Mouse (Mus musculus) heart, embryonic 11.5 days (tissue): ENCODE measurements around the gene Mcm10. TPM values are rescaled to one million over a fixed set of nuclear protein-coding genes. Genes with fewer than 3 reads are reported as not detected.

Experiments
- ATAC-seq: fragments of 200-750 bp; cut with Nextera tagmentation; replicated peaks from 2 replicates; pipeline ENCODE4 v1.8.0; 2017; ENCODE audit warnings: moderate library complexity; ENCODE audit not compliant: insufficient number of reproducible peaks, low FRiP score, low TSS enrichment
- H3K27ac ChIP-seq: fragments of 300-500 bp; sonication (generic); 2 replicates; pipeline ENCODE4 v1.5.1; 2014; ENCODE audit warnings: mild to moderate bottlenecking, low read depth, low read length
- H3K27me3 ChIP-seq: fragments of 300-500 bp; sonication (generic); 2 replicates; pipeline ENCODE4 v1.6.1; 2014; ENCODE audit warnings: mild to moderate bottlenecking, low read length, mixed read lengths; ENCODE audit not compliant: control insufficient read depth, insufficient read depth
- H3K36me3 ChIP-seq: fragments of 300-500 bp; sonication (generic); 2 replicates; pipeline ENCODE4 v1.6.1; 2014; ENCODE audit warnings: mild to moderate bottlenecking, low read length, moderate library complexity, mixed read lengths; ENCODE audit not compliant: control insufficient read depth, insufficient read depth
- H3K4me1 ChIP-seq: fragments of 300-500 bp; sonication (generic); 2 replicates; pipeline ENCODE4 v1.6.1; 2014; ENCODE audit warnings: low read length; ENCODE audit not compliant: control insufficient read depth, insufficient read depth
- H3K4me2 ChIP-seq: fragments of 300-500 bp; sonication (generic); 2 replicates; pipeline ENCODE4 v1.6.1; 2014; ENCODE audit warnings: mild to moderate bottlenecking, moderate library complexity
- H3K4me3 ChIP-seq: fragments of 300-500 bp; sonication (generic); 2 replicates; pipeline ENCODE4 v1.5.1; 2014; ENCODE audit warnings: low read depth, low read length
- H3K9ac ChIP-seq: fragments of 300-500 bp; sonication (generic); 2 replicates; pipeline ENCODE4 v1.6.1; 2014; ENCODE audit warnings: mild to moderate bottlenecking, low read depth, low read length, moderate library complexity
- H3K9me3 ChIP-seq: fragments of 300-500 bp; sonication (generic); replicated peaks from 2 replicates; pipeline ENCODE4 v1.6.1; 2016; ENCODE audit warnings: low read length; ENCODE audit not compliant: control insufficient read depth
- WGBS: fragments of 180-500 bp; shearing (Covaris S2); extraction: QIAGEN DNeasy Blood & Tissue Kit; methylation state at CpG from one replicate; pipeline ENCODE4 v1.1.7; 2014; ENCODE audit not compliant: insufficient replicate concordance; 5-methylcytosine and 5-hydroxymethylcytosine counted together
- polyA plus RNA-seq: library from polyadenylated mRNA; unstranded; fragments of >200 nt; fragmentation: Nextera tagmentation; extraction: Ambion mirVana; gene quantifications from 2 replicates; pipeline ENCODE4 v1.2.1, GENCODE M21; 2014

Mcm10 gene
- polyA plus RNA-seq, 1 experiment from 2014 or later, result 21.4 TPM

DNA sequence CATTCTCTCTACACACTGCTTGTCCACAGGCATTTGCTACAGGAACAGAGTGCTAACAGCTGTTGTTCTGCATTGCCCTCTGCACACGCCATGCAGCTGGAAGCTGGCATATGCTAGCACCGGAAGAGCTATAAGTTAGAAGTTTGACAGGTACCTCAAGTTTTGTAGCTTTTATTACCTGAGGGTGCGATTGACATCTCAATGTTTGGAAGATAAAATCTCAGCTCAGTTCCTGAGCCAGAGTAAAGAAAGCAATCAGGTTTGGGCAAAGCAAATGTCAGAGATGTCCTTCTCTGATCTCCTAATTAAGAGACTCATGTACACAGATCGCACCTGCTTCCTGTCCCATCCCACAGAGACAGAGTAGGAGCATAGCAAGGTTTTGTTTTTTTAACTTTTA is 25.8 kb downstream of the Mcm10 start:
- Histone ChIP-seq H3K27me3 (no peaks in the 10 kb centered on the region), H3K36me3 (peaks cover 6% of the 10 kb centered on the region; the same call in 1 of the 2 replicates), H3K9me3 (no peaks in the 10 kb centered on the region), H3K4me2 (no peak overlapping the region), H3K27ac (no peak overlapping the region), H3K4me3 (no peak overlapping the region), H3K9ac (no peak overlapping the region), H3K4me1 (no peaks in the 10 kb centered on the region)
- 88% methylated on average over 4 of the region's 4 CpGs for WGBS
- no peak for ATAC-seq

DNA sequence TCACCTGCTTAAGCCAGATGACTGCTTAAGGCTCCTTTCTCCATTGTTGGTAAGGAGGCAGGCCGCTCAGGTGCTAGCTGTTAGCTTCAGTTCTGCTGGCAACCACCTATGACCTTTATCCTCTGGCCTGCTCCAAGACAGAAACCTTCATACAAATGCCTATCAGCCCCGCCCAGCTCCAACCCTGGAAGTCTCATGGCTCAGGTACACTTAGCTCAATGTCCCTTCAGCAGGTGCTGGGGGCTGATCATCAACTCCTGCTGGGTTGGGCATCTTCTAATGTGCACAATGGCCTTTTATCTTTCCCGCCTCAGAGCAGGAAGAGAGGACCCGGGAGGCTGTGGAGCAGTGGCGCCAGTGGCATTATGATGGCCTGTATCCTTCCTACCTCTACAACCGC is 27.6 kb downstream of the Mcm10 start:
- Histone ChIP-seq H3K4me3 (no peak overlapping the region), H3K4me2 (no peak overlapping the region), H3K9me3 (no peaks in the 10 kb centered on the region), H3K27me3 (no peaks in the 10 kb centered on the region), H3K27ac (no peak overlapping the region), H3K9ac (no peak overlapping the region), H3K4me1 (no peaks in the 10 kb centered on the region), H3K36me3 (no peaks in the 10 kb centered on the region)
- ATAC-seq, result no peak
- WGBS, result 69% methylated on average over 6 of the region's 6 CpGs

DNA sequence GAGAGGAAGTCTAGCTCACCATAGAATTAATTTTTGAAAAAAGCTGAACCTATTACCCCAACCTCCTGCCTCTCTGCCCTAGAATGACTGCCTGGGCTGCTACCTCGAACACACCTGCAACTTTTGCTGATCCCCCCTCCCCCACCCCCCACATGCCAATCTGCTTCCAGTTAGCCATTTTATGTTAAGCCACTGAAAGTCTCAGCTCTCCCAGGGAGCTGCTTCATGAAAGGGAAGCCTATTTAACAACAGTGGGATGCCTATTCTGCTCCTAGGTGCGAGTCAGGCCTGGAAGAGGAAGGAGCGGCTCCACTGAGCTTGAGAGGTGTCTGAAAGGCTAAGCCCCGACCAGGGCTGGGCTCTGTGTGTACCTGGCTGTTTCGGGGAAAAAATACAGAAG is 28.6 kb downstream of the Mcm10 start:
- Histone ChIP-seq H3K4me3 (no peak overlapping the region), H3K27ac (no peak overlapping the region), H3K9me3 (no peaks in the 10 kb centered on the region), H3K36me3 (no peaks in the 10 kb centered on the region), H3K27me3 (no peaks in the 10 kb centered on the region), H3K9ac (no peak overlapping the region), H3K4me2 (no peak overlapping the region), H3K4me1 (no peaks in the 10 kb centered on the region)
- WGBS, result 23% methylated on average over 5 of the region's 5 CpGs
- no peak for ATAC-seq

DNA sequence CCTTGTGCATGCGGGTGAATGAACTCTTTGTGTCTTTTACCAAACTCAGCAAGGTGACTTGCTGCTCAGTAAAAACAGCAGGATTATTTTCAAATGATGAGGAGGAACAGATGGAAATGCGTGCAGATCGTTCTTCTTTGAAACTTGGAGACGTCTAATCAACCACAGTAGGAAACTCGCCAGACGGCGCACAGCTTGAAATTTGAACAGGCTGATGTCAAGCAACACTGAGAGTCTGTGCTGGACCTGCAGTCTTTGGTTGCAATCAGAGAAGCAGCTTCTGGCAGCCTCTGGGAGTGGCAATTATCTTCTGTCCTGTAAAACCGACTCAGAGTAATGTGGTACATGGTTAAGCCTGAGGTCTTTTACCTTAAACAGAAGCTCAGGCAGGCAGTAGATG is 34.5 kb downstream of the Mcm10 start:
- Histone ChIP-seq H3K27me3 (no peaks in the 10 kb centered on the region), H3K4me3 (no peak overlapping the region), H3K4me2 (no peak overlapping the region), H3K36me3 (no peaks in the 10 kb centered on the region), H3K27ac (no peak overlapping the region), H3K9me3 (no peaks in the 10 kb centered on the region), H3K4me1 (peaks cover 3% of the 10 kb centered on the region; the same call in 1 of the 2 replicates), H3K9ac (no peak overlapping the region)
- 26% methylated on average over 8 of the region's 8 CpGs for WGBS
- no peak for ATAC-seq

DNA sequence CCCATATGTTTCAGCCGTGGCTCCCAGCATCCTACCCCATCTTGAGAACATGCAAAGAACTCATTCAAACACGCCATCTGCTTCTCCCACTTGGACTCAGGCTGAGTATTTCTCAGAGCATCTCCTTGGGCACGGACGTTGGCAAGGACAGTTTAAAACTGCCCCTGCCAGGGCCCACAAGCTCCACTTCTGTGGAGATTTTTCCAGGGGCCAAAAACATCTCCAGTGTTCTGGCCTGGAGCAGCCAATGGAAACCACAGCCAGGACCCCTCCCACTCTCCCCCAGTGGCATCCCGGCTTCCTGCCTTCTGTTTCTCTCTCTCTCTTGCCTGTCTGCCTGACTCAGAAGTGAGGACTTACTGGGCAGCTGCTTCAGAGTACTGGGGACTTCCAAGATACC is 36.8 kb downstream of the Mcm10 start, which contains the start of gene Ucma:
TSS of gene Ucma (plus strand) at position 316 of the 400 bp plus-strand sequence.
- H3K27ac ChIP-seq, result no peak within 1 kb of the TSS
- H3K4me1 ChIP-seq, result peaks cover 3% of the 10 kb centered on the region; the same call in 1 of the 2 replicates
- WGBS, result 72% methylated on average over 5 of the region's 5 CpGs
- no peaks in the 10 kb centered on the region for H3K27me3 ChIP-seq
- no peak within 1 kb of the TSS for H3K4me2 ChIP-seq
- no peak within 1 kb of the TSS for H3K9ac ChIP-seq
- H3K9me3 ChIP-seq, result no peaks in the 10 kb centered on the region
- H3K36me3 ChIP-seq, result no peaks in the 10 kb centered on the region
- no peak for ATAC-seq
- H3K4me3 ChIP-seq, result no peak within 1 kb of the TSS

DNA sequence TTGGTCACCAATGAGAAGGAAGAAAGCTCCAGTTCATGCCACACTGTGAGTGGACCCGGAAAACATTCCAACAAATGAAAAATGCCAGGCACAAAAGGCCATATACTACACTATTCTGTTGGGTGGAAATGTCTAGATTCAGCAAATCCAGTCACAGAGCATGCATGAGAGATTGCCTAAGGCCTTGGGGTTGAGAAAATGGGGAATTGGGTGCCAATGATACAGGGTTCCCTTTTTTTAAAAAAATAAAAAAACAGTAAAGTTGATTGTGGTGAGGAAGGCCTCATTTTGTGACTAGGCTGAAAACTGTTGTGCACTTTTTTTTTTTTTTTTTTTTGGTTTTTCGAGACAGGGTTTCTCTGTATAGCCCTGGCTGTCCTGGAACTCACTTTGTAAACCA is 43.5 kb downstream of the Mcm10 start:
- no peak for ATAC-seq
- WGBS, result 83% methylated on average over 1 of the region's 2 CpGs
- Histone ChIP-seq H3K4me1 (no peaks in the 10 kb centered on the region), H3K4me2 (no peak overlapping the region), H3K27ac (no peak overlapping the region), H3K9ac (no peak overlapping the region), H3K9me3 (no peaks in the 10 kb centered on the region), H3K4me3 (no peak overlapping the region), H3K36me3 (no peaks in the 10 kb centered on the region), H3K27me3 (no peaks in the 10 kb centered on the region)

DNA sequence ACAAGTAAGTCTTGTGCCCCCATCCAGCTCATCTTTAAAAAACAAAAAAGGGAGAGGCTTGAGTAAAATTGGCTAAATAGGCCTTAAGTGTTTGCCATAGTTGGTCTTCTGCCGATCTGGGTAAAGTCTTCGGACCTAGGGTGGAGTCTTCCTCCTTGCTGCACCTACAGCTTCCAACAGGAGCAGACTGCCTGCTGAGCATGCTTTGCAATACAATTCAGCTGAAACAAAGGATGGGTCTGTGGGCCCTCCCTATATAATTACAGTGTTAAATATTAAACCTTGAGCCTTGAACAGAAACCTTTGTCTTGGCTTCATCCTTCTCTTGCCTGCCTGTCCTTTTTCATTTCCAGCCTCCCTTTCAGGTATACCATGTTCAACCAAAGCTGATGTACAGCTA is 44.8 kb downstream of the Mcm10 start:
- Histone ChIP-seq H3K4me1 (no peaks in the 10 kb centered on the region), H3K4me3 (no peak overlapping the region), H3K9ac (no peak overlapping the region), H3K27ac (no peak overlapping the region), H3K27me3 (no peaks in the 10 kb centered on the region), H3K4me2 (no peak overlapping the region), H3K36me3 (no peaks in the 10 kb centered on the region), H3K9me3 (no peaks in the 10 kb centered on the region)
- WGBS, result 89% methylated on average over 2 of the region's 2 CpGs
- no peak for ATAC-seq

DNA sequence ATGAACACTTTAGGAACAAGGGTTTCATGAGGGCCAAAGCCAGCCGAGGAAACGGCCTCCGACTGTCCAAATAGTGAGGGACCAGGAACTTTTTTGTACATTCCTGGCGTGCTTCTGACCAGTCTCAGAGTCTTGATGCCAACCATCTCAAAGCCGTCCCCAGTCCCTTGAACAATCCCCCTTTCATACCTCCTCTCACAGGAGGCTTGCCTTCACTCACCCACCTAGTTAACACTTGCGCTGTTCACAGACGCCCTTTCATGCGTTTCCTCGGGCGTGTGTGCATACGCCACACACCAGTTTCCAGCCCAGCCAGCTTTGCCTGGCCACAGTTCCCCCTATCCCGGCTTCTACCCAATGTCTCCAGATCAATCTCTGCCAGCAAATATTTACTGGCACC is 54.6 kb downstream of the Mcm10 start:
- no peak overlapping the region for H3K4me3 ChIP-seq
- no peak overlapping the region for H3K9ac ChIP-seq
- no peaks in the 10 kb centered on the region for H3K4me1 ChIP-seq
- no peaks in the 10 kb centered on the region for H3K9me3 ChIP-seq
- 86% methylated on average over 12 of the region's 12 CpGs for WGBS
- ATAC-seq, result no peak
- H3K27me3 ChIP-seq, result no peaks in the 10 kb centered on the region
- no peaks in the 10 kb centered on the region for H3K36me3 ChIP-seq
- no peak overlapping the region for H3K4me2 ChIP-seq
- no peak overlapping the region for H3K27ac ChIP-seq

DNA sequence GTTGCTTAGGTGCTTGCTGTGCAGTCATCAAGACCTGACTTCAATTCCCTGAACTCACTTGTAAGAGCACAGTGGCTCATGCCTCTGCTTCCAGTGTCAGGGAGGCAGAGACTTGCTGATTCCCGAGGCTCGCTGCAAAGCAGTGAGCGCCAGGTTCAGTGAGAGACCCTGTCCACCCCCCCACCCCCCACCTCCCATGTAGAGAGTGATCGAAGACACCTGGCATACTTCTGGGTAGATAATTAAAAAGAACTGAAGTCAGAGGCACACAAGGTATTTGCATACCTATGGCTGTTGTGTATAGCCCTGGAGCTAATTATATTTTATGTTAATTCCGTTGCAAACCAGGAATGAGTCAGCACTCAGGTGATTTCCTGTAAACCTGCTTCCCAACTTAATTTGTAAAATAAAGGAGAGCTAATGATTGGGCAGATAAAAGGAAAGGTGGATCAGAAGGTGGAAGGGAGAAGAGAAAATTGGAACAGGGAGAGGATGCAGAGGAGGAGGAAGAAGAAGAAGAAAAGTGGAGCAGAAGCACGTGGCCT is 58.3 kb downstream of the Mcm10 start:
- no peak overlapping the region for H3K27ac ChIP-seq
- no peaks in the 10 kb centered on the region for H3K27me3 ChIP-seq
- no peaks in the 10 kb centered on the region for H3K36me3 ChIP-seq
- no peaks in the 10 kb centered on the region for H3K4me1 ChIP-seq
- H3K9ac ChIP-seq, result no peak overlapping the region
- no peak overlapping the region for H3K4me3 ChIP-seq
- 79% methylated on average over 6 of the region's 6 CpGs for WGBS
- 0 out of 2 replicates have a peak, but pooled peaks cover 3% of the 10 kb centered on the region for H3K9me3 ChIP-seq
- no peak overlapping the region for H3K4me2 ChIP-seq
- ATAC-seq, result no peak
